Mouse (Mus musculus) c-Kit-positive CD71-positive TER-119-negative erythroid progenitor cells, embryonic 14.5 days (primary cell): Measurements from ENCODE around the gene Gpr22.

Source experiments
- DNase-seq: peaks from one replicate; pipeline ENCODE4 v3.0.0-alpha.2; 2013; ENCODE audit warnings: low read depth

The Gpr22 gene

GRCm38 (mm10) chr12:31667187-31667586, 46.6 kb downstream of the Gpr22 start:
- DNase-seq: no peak

GRCm38 (mm10) chr12:31665999-31666398, 47.7 kb downstream of the Gpr22 start:
- DNase-seq: no peak
